Mouse (Mus musculus) forelimb bud, embryonic 11.5 days (tissue): ENCODE results near the gene Saa1.
A peak's percentile ranks its signal among the peaks of the same experiment; 100 is the strongest.

Source experiments
- DNase-seq: peaks from one replicate; pipeline ENCODE4 v3.0.0-alpha.2; 2012; ENCODE audit warnings: low read depth, low spot score

The Saa1 gene

DNA sequence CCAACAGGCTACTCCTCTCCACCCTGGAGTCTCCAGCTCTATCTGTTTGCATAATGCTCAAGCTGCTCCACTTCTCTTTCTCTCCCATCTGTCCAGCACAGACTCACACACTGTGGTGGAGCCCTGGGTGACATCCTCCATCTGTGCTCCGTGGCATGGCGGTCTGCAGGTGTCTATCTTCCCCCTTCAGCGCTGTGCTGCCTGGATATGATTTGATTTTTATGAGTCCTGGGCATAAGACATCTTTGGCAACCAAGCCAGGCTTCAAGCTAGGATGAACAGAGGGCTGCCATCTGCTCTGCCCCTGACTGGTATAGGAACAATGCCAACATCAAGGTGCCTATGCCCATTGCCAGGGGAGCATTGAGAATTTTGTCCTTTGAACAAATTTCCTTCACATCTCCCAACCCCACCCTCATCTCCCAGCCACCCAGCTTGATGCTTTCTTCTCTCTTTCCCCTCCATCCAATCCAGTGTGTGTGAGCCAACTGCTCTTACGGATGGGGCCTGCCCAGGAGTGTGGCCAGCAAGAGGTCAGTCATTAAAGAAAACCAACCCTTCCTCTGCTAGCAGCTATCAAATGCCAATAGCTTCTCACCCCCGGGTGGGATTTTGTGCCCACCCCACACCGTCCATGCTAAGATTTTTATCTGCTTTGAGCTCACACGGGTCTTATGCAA is 24.0 kb downstream of the Saa1 start:
- no peak for DNase-seq

DNA sequence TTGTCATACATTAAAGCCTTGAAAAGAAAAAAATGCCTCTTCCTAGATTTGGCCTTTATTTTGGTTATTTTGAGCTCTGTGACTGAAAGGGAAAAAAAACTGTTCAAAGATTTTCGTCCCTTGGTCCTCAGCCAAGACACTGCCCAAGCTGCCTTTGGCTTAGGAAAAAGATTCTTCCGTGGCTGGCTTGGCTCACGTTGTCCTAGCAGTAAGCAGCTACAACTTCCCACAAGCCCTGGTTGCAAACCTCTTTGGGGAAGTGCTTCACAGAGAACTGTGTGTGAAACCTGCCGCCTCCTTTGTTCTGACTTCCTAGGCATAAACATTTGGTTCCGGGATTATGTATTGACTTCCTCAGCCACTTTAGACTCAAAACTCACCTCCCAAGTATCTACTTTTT is 25.9 kb downstream of the Saa1 start:
- no peak for DNase-seq

DNA sequence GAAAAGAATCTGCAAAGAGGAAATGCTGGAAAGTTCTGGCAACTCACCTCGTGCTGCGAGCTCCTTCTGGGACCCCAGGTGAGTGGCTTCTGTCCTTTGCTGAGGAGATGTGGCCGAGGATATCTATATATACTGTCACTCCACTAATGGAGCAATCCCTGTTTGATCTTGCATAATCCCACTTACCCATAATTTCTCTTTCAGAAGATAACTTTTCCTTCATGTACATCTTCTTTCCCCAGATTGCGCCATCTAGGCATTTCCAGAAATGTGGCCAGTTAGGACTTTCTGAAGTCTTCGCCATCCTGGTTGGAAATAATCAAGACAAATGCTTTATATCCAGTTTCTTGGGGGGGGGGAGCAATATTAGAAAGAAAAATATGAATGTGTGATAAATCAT is 27.2 kb downstream of the Saa1 start, which contains the start of gene Saa3:
TSS of gene Saa3 (minus strand) at position 101 of the 400 bp plus-strand sequence.
- no peak for DNase-seq

DNA sequence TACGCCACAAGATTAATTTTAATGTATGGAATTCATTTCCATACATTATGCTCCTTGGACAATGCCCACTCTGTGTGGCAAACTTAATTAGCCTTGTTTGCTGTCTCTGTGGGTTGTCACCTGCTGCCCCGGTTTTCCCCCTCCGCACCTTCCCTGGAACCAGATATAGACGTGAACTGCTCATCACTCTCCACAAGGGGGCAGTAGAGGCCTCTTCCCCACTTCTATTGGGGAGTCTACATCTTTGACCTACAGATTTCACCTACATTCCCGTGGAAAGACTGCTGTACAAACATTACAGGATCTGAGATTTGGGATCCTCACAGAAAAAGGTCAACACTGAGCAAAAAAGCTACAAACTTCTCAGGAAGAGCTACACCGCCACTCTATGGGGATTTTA is 28.3 kb downstream of the Saa1 start:
- peak; percentile 65 for DNase-seq

DNA sequence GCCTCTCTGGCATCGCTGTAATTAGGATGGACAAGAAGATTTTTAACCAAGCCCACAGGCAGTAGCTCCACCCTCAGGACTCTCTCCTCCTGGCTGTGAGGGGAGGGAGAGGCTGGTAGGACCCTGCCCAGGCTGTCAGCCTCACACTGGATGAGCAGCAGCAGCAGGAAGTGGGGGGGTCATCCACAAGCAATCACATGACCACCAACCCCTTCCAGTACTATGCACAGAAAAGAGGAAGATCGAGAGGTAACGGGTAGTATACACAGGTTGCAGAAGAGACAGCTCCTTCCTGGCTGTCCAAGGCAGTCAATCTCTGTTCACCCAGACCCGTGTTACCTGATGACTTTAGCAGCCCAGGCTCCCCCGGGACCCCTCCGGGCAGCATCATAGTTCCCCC is 30.5 kb downstream of the Saa1 start:
- no peak for DNase-seq

DNA sequence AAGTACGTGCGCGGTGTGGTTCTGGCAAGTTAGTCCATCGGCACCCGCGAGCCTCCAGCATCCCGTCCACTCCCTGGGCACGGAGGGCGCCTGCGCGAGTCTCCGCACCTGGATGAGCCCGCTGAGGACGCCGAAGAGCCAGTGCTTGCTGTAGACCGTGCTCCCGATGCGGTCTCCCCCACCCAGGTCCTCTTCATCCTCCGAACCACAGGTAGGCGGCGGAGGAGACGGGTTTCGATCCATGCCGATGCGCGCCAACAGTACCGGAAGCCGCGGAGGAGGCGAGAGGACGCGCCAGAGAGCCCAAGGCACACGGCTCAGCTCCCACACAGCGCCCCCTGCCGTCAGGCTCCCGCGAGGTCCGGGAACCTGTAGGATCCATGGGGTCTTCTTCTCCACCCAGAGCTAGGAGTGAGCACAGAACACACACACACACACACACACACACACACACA is 32.4 kb downstream of the Saa1 start, which contains the start of gene Saal1:
TSS of gene Saal1 (minus strand) at position 291 of the 455 bp plus-strand sequence.
- peak; percentile 93 for DNase-seq

DNA sequence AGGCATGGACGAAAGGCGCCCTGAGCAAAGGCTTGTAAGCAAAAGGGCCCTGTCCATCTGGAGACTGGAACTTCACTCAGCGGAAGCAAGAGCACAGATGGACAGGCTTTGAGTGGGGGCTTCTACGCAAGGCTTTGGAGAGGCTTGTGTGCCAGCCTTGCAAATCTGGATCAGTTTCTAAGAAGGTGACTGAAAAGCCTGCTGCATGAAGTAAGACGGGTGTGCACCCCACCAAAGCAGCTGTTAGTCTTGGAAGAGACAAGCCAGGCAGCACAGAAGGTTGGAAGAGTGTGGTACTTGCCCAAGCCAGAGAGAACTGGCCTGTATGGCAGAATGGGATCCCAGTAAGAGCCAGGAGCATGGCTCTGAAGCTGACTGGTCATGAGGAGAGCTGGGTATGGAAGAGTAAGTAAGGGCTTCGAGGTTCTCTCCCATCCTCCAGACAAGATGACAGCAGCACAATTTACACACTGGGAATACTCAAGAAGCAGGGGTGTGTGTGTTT is 42.2 kb downstream of the Saa1 start:
- DNase-seq = no peak

DNA sequence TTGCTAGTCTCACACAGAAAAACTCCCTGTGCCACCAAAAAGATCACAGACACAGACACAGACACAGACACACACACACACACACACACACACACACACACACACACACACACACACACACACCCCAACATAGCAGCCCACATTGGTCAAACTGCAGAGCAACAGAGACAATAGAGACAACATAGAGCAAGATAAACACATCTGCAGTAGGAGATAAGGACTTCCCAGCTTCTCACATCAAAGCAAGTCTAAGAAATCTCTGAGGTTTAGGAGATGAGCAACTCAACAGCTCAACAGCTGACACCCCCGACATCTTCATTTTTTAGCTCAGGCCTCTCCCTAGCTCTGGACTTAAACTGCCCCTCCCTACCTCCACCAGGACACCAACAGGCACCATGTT is 46.0 kb downstream of the Saa1 start:
- no peak for DNase-seq
